In genomic region chr14:44742789-44743188, GRCm38 (mm10) we compare ENCODE assay signal across 18 mouse cellular contexts. TPM values are rescaled to one million over a fixed set of nuclear protein-coding genes. Genes with fewer than 3 reads are reported as not detected.
"Had no signal": no experiment of that assay in that cellular context is flagged by ENCODE, and none has a peak within 500 bp of the region (broad histone marks: within the 10 kb centered on the region; RNA-seq: fewer than 3 reads in every experiment).

No protein-coding gene starts in this region.

RNA-seq across cellular contexts. Expression of gene Gm8267, which starts 7.4 kb away (rescaled TPM):
- total RNA-seq: layer of hippocampus, adult 18-20 months; left cerebral cortex, adult 8-10 months; left cerebral cortex, postnatal 25 days; megakaryocyte, adult 5-6 weeks; monocyte, adult 5-6 weeks; neutrophil, adult 5-6 weeks had no signal
- polyA plus RNA-seq: intestine, embryonic 14.5 days; kidney, embryonic 16.5 days; limb, embryonic 11.5 days; limb, embryonic 15.5 days; liver, embryonic 12.5 days; midbrain, embryonic 10.5 days; midbrain, embryonic 14.5 days; neural tube, embryonic 12.5 days; stomach, embryonic 14.5 days; thymus, adult 2 months; urinary bladder, adult 2 months had no signal

RNA-seq across cellular contexts. Expression of gene Gm8257, which starts 36.5 kb away (rescaled TPM):
- total RNA-seq: layer of hippocampus, adult 18-20 months; layer of hippocampus, postnatal 14 days; left cerebral cortex, adult 8-10 months; left cerebral cortex, postnatal 25 days; megakaryocyte, adult 5-6 weeks; monocyte, adult 5-6 weeks; neutrophil, adult 5-6 weeks had no signal
- polyA plus RNA-seq: intestine, embryonic 14.5 days; kidney, embryonic 16.5 days; limb, embryonic 11.5 days; limb, embryonic 15.5 days; liver, embryonic 12.5 days; midbrain, embryonic 10.5 days; midbrain, embryonic 14.5 days; neural tube, embryonic 12.5 days; stomach, embryonic 14.5 days; thymus, adult 2 months; urinary bladder, adult 2 months had no signal
